Mouse (Mus musculus): Measurements from ENCODE around the gene Cfap77. TPM values are rescaled to one million over a fixed set of nuclear protein-coding genes. Genes with fewer than 3 reads are reported as not detected.

Gene Cfap77
- total and polyA plus RNA-seq, 2 experiments from 2014 or later = 1.3 to 3.3 TPM

DNA sequence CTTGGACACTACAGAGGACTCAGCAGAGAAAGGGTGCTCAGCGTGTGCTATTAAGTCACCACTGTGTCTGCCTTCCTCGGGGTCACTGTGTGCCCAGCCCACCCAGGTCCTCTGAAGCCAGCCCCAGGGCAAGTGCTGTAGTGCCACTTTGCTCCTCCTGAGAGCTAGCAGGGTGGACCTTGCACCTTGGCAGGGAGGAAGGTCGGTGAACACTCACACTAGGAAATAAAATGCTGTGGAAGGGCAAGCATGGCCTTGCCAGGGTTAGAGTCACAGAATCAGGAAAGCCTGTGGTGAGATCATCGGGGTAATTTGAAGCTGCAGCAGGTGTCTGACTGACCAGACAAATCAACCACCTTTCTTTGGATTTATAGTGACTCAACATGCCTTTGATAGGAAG, 149.3 kb downstream of the Cfap77 start:
- Histone ChIP-seq H3K9ac (replicated peaks; ENCODE audit: low read length, poor library complexity, severe bottlenecking) (no peak overlapping the region; the same call in 1 of the 2 replicates), H3K36me3 (ENCODE audit: insufficient read depth, low read length) (peaks cover 6% of the 10 kb centered on the region), H3K27me3 (ENCODE audit: insufficient read depth, low read length) (peaks cover 20% of the 10 kb centered on the region), H3K4me1 (ENCODE audit: insufficient read depth, low read length) (no peaks in the 10 kb centered on the region; the same call in 1 of the 2 replicates), H3K9me3 (ENCODE audit: low read length) (no peaks in the 10 kb centered on the region), H3K4me3 (ENCODE audit: low read depth, low read length) (no peak overlapping the region), H3K27ac (ENCODE audit: low read depth, low read length) (no peak overlapping the region), H3K4me2 (ENCODE audit: low read depth, low read length, poor library complexity, severe bottlenecking) (no peak overlapping the region)
- DNase-seq (ENCODE audit: low spot score) = no peak
- no peak for ATAC-seq (ENCODE audit: low FRiP score)
- TF ChIP-seq CTCF (IDR thresholded peaks at IDR 0.05) = no peak
- WGBS = 29% methylated on average over 4 of the region's 4 CpGs

DNA sequence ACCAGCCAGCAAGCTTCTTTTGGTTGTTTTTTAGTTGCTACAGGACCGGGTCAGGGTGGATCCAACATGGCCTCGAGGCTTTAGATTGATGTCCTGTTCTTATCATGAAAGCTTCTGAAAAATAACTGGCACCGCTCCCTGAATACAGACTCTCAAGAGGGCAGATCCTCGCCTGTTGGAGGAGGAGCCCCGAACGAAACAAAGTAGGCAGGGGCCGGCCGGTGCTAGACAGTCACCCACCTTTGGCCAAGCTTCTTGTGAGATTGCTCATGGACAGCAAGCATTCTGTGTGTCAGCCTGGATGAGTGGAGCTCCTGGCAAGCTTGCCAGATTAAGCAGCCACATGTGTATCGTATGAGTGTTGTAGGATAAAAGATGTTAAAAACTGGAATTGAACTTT, 150.1 kb downstream of the Cfap77 start:
- 59% methylated on average over 9 of the region's 9 CpGs for WGBS
- Histone ChIP-seq H3K36me3 (ENCODE audit: insufficient read depth, low read length) (peaks cover 12% of the 10 kb centered on the region), H3K4me3 (ENCODE audit: low read depth, low read length) (no peak overlapping the region), H3K27me3 (ENCODE audit: insufficient read depth, low read length) (peaks cover 12% of the 10 kb centered on the region), H3K4me2 (ENCODE audit: low read depth, low read length, poor library complexity, severe bottlenecking) (no peak overlapping the region), H3K9ac (replicated peaks; ENCODE audit: low read length, poor library complexity, severe bottlenecking) (no peak overlapping the region), H3K9me3 (ENCODE audit: low read length) (no peaks in the 10 kb centered on the region), H3K27ac (ENCODE audit: low read depth, low read length) (no peak overlapping the region), H3K4me1 (ENCODE audit: insufficient read depth, low read length) (no peaks in the 10 kb centered on the region; the same call in 1 of the 2 replicates)
- no peak for ATAC-seq (ENCODE audit: low FRiP score)
- no peak for DNase-seq (ENCODE audit: low spot score)
- TF ChIP-seq CTCF (IDR thresholded peaks at IDR 0.05) = no peak

DNA sequence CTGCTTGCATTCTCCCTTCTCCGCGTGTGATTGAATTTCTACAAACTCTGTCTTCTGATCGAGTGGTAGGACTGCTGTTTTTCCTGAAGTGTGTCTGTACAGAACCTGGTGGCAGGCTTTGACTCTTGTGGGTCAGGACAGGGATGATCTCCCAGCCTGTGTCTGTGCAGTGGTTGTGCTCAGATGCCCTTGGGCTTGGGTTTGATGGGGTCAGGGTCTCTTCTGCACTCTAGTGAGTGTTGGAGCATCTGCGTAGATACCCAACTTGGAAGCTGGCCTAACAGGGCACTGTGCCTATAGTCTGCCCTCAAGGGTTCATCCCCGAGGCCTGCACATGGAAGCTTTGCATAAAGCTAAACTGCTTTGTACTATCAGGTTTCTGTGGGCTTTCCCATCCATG, 151.0 kb downstream of the Cfap77 start:
- Histone ChIP-seq H3K27me3 (ENCODE audit: insufficient read depth, low read length) (peaks cover 8% of the 10 kb centered on the region), H3K9me3 (ENCODE audit: low read length) (no peaks in the 10 kb centered on the region), H3K4me2 (ENCODE audit: low read depth, low read length, poor library complexity, severe bottlenecking) (no peak overlapping the region), H3K9ac (replicated peaks; ENCODE audit: low read length, poor library complexity, severe bottlenecking) (no peak overlapping the region), H3K36me3 (ENCODE audit: insufficient read depth, low read length) (peaks cover 12% of the 10 kb centered on the region), H3K4me3 (ENCODE audit: low read depth, low read length) (no peak overlapping the region), H3K4me1 (ENCODE audit: insufficient read depth, low read length) (no peaks in the 10 kb centered on the region; the same call in 1 of the 2 replicates), H3K27ac (ENCODE audit: low read depth, low read length) (no peak overlapping the region)
- ATAC-seq (ENCODE audit: low FRiP score) (no peak), DNase-seq (ENCODE audit: low spot score) (no peak)
- no peak for TF ChIP-seq CTCF (IDR thresholded peaks at IDR 0.05)
- 75% methylated on average over 5 of the region's 5 CpGs for WGBS

DNA sequence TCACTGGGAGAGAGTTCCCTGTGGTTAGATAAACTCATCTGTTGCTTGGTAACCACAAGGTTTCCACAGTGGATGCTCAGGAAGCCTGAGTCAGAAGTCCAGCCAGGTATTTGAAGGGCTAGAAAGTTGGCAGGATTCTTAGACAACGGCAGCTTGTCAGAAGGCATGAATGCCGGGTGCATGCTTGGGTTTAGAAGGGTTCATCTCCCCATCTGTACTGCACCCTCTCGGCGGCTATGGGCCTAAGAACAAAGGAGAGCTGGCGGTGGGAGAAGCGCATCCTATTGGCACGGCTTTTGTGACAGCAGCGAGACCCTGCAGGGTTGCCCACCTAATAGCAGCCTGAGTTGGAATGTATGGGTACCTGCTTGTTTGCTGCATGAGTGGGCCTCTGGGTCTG, 152.6 kb downstream of the Cfap77 start:
- Histone ChIP-seq H3K4me2 (ENCODE audit: low read depth, low read length, poor library complexity, severe bottlenecking) (no peak overlapping the region), H3K4me3 (ENCODE audit: low read depth, low read length) (no peak overlapping the region), H3K4me1 (ENCODE audit: insufficient read depth, low read length) (no peaks in the 10 kb centered on the region), H3K9ac (replicated peaks; ENCODE audit: low read length, poor library complexity, severe bottlenecking) (no peak overlapping the region), H3K27me3 (ENCODE audit: insufficient read depth, low read length) (no peaks in the 10 kb centered on the region), H3K36me3 (ENCODE audit: insufficient read depth, low read length) (peaks cover 21% of the 10 kb centered on the region), H3K9me3 (ENCODE audit: low read length) (no peaks in the 10 kb centered on the region), H3K27ac (ENCODE audit: low read depth, low read length) (no peak overlapping the region)
- TF ChIP-seq CTCF (IDR thresholded peaks at IDR 0.05) = no peak
- ATAC-seq (ENCODE audit: low FRiP score) (no peak), DNase-seq (ENCODE audit: low spot score) (no peak)
- WGBS = 77% methylated on average over 8 of the region's 8 CpGs

DNA sequence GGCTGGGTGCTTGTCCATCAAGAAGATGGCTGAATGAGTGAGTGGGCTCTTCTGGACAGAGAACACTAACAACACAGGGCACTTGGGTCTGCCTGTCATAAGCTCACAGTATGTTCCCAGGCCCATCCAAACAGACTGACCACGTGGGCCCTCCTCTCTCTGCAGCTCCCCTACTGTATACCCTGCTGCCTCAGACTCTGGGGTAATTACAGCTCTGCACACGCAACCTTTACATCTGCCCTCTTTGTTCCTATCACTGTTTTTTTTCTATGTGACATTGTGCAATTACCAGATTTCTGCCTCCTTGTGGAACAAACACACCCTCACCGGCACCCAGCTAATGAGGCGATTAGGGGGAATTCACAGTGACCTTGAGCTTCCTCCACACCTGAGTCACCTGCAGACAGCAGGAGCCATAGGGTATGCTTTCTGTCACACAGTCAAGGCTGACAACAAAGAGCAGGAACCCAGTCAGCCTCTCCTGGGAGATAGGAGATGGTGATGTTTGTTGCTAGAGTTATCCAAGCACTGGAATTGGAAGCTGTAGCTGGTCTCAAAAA, 157.4 kb downstream of the Cfap77 start:
- ATAC-seq (ENCODE audit: low FRiP score) (no peak), DNase-seq (ENCODE audit: low spot score) (no peak)
- H3K9me3 ChIP-seq (ENCODE audit: low read length) = no peaks in the 10 kb centered on the region

DNA sequence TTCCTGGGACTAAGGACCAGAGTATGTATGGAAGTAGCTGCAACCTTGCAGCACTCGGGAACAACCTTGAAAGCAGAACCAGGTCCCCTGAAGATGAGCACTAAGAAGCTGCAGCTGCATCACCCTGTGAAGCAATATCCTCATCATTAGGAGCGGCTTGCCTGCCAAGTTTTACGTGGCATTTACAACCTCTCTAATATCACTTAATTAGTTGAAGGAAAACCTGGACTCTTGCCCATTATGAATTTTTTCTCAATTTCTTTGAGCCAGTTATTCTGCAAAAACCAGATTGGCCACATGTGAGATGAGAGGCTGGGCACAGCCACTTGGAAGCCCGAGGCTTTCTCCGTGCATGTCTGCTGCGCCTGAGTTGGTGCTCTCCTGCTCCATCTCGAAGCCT, 159.0 kb downstream of the Cfap77 start:
- no peak overlapping the region for H3K4me2 ChIP-seq (ENCODE audit: low read depth, low read length, poor library complexity, severe bottlenecking)
- peaks cover 50% of the 10 kb centered on the region for H3K36me3 ChIP-seq (ENCODE audit: insufficient read depth, low read length)
- DNase-seq (ENCODE audit: low spot score) (no peak), ATAC-seq (ENCODE audit: low FRiP score) (no peak)
- no peaks in the 10 kb centered on the region for H3K4me1 ChIP-seq (ENCODE audit: insufficient read depth, low read length)
- H3K27me3 ChIP-seq (ENCODE audit: insufficient read depth, low read length) = no peaks in the 10 kb centered on the region
- H3K9ac ChIP-seq (replicated peaks; ENCODE audit: low read length, poor library complexity, severe bottlenecking) = no peak overlapping the region
- H3K9me3 ChIP-seq (ENCODE audit: low read length) = no peaks in the 10 kb centered on the region
- H3K4me3 ChIP-seq (ENCODE audit: low read depth, low read length) = no peak overlapping the region
- no peak for TF ChIP-seq CTCF (IDR thresholded peaks at IDR 0.05)
- no peak overlapping the region for H3K27ac ChIP-seq (ENCODE audit: low read depth, low read length)
- 89% methylated on average over 7 of the region's 7 CpGs for WGBS

More for the DNA sequence above, 157.4 kb downstream of the Cfap77 start:
- no peaks in the 10 kb centered on the region for H3K27me3 ChIP-seq (ENCODE audit: insufficient read depth, low read length)
- no peak overlapping the region for H3K4me3 ChIP-seq (ENCODE audit: low read depth, low read length)
- no peak overlapping the region for H3K27ac ChIP-seq (ENCODE audit: low read depth, low read length)
- no peak overlapping the region for H3K9ac ChIP-seq (replicated peaks; ENCODE audit: low read length, poor library complexity, severe bottlenecking)
- H3K4me1 ChIP-seq (ENCODE audit: insufficient read depth, low read length) = no peaks in the 10 kb centered on the region
- no peak overlapping the region for H3K4me2 ChIP-seq (ENCODE audit: low read depth, low read length, poor library complexity, severe bottlenecking)
- H3K36me3 ChIP-seq (ENCODE audit: insufficient read depth, low read length) = peaks cover 42% of the 10 kb centered on the region
- TF ChIP-seq CTCF (IDR thresholded peaks at IDR 0.05) = peak; percentile 13; the same call in 1 of the 2 replicates
- 65% methylated on average over 4 of the region's 4 CpGs for WGBS
